Mouse (Mus musculus): ENCODE results near the gene Rtn2. TPM values are rescaled to one million over a fixed set of nuclear protein-coding genes. Genes with fewer than 3 reads are reported as not detected.

The Rtn2 gene
- total RNA-seq, 1 experiment from 2014 or later, result not detected

DNA sequence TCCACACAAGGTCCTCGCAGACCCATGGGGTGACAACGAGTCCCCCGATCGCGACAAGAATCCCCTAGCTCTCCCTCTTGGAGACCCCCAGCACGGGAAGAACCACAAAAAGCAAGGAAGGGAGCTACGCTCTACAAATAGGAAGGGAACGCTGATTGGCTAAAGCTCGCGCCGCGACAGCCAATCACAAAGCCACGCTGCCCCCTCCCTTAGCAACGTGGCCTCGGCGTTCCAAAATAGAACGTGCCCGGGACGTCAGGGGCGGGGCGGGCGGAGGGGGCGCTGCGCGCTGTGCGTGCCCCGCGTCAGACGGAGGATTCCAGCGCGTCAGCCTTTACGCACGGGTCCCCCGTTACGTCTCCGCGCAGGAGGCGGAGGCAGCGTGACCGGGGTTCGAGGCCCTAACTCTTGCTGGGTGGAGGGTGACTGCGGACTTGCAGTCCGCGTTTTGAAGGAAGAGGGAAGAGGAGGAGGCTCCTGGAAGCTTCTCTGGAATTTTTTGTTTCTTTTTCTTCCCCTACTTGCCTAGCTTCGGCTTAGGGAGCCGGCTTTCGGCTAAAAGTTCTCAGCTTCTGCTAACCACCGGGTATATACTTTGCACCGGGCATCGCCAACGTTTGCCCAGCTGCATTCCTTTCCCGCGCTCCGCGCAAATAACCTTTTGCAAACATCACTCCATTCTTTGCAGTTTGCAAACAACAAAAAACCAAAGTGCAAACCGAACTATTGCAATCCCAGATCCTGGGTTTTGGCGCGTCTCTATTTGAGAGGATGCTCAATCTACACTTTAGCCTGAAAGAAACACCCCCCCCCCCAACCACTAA lies 26.2 kb downstream of the Rtn2 start:
- ATAC-seq (replicated peaks; ENCODE audit: insufficient number of reproducible peaks, low FRiP score, low TSS enrichment, poor library complexity, severe bottlenecking), result peak; percentile 71

DNA sequence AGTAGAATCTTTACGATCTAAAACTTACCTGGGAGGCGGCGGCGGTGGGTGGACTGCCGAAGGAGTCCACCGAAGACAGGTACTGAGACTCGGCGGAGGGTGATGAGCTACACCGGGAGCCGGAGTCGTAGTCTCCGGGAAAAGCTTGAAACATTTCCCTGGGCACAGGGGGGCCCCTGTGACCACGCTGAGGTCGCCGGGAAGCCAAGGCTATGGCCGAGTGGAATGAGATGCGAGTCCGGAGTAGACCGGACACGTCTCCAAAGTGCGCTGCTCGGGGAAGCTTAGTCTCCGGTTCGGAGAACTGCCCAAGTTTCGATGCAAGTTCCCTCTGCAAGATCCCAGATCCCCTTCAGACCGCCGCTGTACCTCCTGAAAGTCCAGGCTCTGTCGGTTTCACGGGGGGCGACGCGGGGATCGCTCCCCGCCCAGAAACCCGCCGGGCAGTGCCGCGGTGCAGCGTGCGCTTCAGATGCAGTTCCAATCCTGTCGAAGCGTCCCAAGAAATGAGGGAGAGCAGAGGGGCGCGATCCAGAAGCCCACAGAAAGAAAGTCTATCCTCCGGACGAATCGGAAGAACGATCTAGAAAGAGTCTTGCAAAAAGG lies 27.0 kb downstream of the Rtn2 start:
- ATAC-seq (replicated peaks; ENCODE audit: insufficient number of reproducible peaks, low FRiP score, low TSS enrichment, poor library complexity, severe bottlenecking), result no peak

DNA sequence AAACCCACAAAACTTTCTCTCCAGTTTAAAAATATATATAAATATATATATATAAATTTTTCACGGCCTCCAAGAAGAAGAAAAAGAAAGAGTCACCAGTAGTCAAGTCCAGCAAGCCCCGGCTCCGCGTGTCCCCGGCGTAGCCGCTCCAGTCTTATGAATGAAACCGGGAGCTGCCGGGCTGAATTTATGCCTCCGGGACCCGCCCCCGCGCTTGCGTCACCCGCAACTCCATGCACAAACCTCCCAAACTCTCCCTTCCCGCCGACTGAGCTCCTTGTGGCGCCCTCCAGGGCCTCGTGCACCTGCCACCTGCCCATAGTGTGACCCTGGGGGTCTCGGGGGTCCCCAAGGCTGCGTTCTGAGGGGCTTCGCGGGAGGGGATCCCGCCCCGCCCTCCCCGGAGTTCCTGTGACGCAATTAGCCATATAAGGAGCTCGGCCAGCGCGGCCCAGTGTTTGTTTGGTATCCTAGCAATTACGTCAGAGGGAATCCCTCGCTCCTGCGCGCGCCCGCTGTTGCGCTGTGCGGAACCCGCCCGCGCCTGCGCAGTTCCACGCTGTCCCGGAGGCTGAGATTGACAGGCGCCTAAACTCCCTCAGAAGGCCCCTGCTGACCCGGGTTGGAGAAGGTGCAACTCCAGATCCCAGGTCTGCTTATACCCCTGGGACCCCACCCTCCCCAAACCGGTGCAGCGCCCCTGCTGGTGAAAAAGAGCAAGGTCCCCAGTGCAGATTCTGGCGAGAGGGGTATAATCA lies 27.6 kb downstream of the Rtn2 start, which contains the start of gene Fosb:
Gene Fosb (minus strand): TSS at position 168 of the 758 bp plus-strand sequence.
- peak; percentile 58 for ATAC-seq (replicated peaks; ENCODE audit: insufficient number of reproducible peaks, low FRiP score, low TSS enrichment, poor library complexity, severe bottlenecking)

DNA sequence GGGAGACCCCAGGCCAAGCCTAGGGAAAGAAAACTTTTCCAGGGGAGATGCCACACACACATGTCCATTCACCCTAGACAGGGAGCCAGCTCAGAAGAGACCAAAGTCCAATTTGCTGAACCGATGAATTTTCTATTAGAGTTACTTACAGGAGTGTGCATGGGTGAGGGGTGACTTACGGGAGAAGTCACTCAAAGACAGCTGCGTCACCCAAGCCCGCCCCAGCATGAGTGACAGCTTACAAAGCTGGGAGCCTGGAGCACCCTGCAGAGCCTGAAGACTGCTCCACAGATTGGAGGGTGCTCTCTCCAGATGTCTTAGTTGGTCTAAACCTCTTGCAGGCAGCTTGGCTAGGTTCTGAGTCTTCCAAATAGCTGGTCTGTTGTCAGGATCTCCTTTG lies 29.6 kb downstream of the Rtn2 start:
- ATAC-seq (replicated peaks; ENCODE audit: insufficient number of reproducible peaks, low FRiP score, low TSS enrichment, poor library complexity, severe bottlenecking), result no peak

DNA sequence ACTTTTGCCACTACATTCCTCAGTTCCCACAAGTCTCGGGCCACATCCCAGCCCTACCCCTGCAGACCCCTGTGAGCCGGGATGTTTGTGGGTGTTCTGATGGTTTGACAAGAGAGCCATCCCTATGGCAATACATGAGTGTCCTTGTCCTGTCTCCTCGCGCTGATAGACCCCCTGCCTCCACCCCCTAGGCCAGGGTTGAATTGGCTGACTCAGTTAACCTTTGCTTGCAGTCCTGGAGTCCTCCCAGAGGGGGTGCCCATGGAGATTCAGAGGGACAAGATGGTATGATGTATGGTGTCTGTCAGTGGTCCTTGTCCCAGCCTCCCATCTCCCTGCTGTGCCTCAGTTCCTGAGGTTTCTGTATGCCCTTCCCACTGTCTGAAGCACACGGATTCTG lies 31.6 kb downstream of the Rtn2 start:
- ATAC-seq (replicated peaks; ENCODE audit: insufficient number of reproducible peaks, low FRiP score, low TSS enrichment, poor library complexity, severe bottlenecking), result no peak

DNA sequence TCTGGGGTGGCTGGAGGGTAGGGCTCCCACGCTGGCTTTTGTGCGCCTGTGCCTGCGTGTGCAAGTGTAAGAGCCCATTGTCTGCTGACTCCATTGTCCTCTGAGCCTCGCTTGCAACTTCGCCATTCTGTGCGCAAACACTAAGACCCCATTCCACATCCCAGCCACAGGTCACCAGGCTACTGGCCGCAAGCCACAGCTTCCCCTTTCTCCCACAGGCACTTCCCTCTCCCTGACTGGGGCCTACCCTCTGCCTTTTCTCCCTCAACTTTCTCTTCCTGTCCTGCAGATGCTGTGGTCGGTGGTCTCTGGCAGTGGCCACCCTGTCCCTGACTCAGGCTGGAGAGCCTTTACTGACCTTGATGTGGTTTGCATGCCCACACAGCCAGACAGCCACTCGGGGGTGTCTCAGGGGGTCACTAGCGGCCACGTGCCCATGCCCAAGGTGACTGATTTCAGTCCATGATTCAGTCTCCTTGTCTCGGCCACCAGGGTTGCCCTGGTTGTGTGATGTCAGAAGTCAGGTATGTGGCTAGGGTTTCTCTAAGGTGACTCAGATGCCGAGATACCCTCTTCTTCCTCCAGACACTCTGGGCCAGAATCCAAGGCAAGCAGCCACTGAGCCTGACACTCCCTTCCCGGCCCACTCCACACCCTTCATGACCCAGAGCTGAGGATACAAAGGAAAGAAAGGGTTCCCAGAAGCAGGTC lies 34.2 kb downstream of the Rtn2 start:
- ATAC-seq (replicated peaks; ENCODE audit: insufficient number of reproducible peaks, low FRiP score, low TSS enrichment, poor library complexity, severe bottlenecking), result peak; percentile 77

DNA sequence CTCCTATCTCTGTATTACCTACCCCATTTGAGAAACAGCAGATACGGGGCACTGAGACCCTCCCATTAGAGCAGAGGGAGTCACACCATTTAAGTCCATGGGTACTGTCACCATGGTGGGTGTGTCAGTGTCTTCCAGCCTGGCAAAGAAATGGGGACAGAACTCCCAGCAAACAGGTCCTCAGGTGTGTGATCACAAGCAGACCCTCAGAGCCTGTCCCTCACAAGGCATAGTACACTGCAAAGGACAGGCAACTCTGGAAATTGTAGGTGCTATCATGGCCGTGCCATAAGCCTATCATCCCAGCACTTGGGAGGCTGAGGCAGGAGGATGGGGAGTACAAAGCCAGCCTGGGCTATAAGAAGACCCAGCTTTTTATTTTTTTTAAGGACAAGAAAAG lies 35.8 kb downstream of the Rtn2 start:
- no peak for ATAC-seq (replicated peaks; ENCODE audit: insufficient number of reproducible peaks, low FRiP score, low TSS enrichment, poor library complexity, severe bottlenecking)

DNA sequence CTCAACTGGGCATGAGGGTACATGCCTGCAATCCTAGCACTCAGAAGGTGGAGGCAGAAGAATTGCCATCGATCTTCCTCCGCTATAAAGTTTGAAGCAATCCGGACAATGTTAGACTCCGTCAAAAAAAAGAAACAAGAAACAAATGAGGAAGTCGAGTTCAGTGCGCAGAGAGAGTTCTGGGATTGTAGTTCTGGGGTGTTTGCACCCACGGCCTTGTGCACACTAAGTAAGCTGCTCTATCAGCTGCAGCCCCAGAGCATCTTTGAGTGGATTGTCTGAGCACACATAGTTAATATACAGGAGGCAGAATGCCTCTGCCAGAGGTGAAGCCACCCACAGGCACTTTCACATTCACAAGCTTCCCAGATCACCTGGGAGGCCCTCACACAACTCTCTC lies 36.3 kb downstream of the Rtn2 start:
- ATAC-seq (replicated peaks; ENCODE audit: insufficient number of reproducible peaks, low FRiP score, low TSS enrichment, poor library complexity, severe bottlenecking), result no peak

DNA sequence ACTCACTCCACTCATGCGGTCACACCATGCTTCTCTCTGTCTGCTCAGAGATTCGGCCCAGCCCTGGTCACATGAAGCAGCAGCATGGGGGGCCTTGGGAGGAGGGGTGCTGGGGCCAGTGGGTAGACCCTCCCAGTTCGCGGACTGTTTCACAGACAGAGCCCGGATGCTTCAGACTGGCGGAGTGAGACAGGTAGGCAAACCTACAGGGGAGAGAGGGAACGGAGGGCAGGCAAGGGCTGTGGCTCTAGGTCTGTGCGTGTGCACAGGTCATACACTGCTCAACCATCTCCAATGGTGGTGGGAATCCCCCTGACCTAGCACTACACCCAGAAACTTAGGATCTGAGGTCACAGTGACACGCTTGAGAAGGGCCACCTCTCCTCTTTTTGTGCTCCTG lies 37.0 kb downstream of the Rtn2 start:
- no peak for ATAC-seq (replicated peaks; ENCODE audit: insufficient number of reproducible peaks, low FRiP score, low TSS enrichment, poor library complexity, severe bottlenecking)

DNA sequence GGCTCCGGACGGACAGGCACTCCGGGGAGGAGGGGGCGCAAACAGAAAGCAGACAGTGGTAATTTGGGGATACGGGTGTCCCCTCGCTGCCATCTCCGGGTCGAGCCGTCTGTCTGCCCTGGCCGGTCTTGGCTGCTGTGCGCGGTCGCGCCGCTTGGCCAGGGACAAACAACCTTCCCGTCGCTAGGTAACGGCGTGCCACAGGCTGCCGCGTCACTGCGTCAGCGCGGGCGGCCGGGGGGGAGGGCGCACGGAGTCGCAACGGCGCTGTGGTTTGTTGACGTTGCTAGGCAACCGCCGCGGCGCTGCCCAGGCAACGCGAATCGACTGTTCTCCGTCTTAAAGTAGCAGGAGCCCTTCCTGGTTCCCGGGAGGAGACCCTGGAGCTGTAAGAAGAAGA lies 37.5 kb downstream of the Rtn2 start:
- peak; percentile 60 for ATAC-seq (replicated peaks; ENCODE audit: insufficient number of reproducible peaks, low FRiP score, low TSS enrichment, poor library complexity, severe bottlenecking)

DNA sequence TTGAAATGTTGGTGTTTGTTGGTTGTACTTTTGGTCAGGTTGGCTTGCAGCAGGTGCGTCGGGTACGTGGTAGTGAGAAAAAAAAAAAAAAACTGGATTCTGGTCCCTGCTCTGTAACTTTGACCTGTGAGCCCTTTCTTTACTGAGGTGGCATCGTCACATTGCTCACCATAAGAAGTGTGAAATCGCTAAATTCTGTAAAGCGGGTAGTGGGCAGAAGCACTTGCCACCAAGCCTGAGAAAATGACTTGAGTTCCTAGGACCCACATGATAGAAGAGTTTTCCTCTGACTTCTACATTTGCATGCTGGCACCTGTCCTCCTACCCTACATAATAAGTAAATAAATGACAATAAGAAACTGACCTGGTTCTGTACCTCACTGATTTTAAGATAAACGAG lies 38.2 kb downstream of the Rtn2 start:
- no peak for ATAC-seq (replicated peaks; ENCODE audit: insufficient number of reproducible peaks, low FRiP score, low TSS enrichment, poor library complexity, severe bottlenecking)

DNA sequence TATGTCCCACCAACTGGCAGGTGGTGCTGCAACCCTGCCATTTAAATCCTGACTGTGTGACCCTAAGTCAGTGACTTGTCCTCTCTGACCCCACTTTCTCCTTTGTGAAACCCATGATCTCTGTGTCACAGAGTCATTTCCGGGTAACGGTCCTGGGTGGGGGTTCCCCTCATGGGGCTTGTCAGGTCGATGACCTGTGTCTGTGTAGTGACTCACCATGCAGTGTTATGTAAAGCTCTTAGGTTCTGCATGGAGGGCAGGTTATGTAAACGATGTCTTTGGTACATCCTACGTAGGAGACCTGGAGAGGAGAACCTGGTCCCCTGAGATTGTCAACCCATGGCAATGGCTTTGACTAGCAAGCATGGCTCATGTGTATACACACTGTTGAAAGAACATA lies 39.0 kb downstream of the Rtn2 start:
- peak; percentile 47 for ATAC-seq (replicated peaks; ENCODE audit: insufficient number of reproducible peaks, low FRiP score, low TSS enrichment, poor library complexity, severe bottlenecking)

DNA sequence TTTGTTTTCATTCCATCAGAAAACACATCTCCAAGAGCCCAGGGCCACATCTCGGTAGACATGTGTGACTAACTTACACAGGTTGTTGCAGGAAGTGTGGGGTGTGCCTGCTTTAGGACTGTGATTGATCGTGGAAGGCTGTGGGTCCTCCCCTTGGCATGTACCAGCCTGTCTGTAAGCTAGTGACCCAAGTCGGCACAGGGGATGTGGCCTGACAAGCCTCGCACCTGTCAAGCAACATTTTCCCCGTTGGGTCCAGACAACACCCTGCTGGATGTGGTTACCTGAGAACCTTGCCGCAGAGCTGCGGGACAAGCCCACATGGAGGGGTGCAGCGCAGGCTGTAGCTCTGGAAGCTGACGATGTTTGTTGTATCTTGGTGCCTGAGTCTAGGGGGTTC lies 40.1 kb downstream of the Rtn2 start:
- no peak for ATAC-seq (replicated peaks; ENCODE audit: insufficient number of reproducible peaks, low FRiP score, low TSS enrichment, poor library complexity, severe bottlenecking)

DNA sequence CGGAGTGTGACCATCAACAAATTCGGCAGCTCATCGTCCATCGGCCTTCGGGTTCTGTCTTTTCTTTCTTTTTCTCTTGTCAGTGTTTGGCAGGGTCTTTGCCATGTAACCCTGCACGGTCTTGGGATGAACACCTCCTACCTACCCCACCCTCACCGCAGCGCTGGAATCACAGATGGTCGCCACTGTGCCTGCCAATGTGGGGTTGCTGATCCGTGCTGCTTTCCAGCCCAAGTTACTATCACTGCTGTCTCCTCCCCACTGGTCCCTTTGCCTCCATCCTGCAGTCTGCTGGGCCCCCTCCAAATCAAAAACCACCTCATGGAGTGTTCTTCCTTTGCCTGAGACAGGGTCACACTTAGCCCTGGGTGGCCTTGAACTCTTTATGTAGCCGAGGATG lies 41.8 kb downstream of the Rtn2 start:
- ATAC-seq (replicated peaks; ENCODE audit: insufficient number of reproducible peaks, low FRiP score, low TSS enrichment, poor library complexity, severe bottlenecking), result no peak

DNA sequence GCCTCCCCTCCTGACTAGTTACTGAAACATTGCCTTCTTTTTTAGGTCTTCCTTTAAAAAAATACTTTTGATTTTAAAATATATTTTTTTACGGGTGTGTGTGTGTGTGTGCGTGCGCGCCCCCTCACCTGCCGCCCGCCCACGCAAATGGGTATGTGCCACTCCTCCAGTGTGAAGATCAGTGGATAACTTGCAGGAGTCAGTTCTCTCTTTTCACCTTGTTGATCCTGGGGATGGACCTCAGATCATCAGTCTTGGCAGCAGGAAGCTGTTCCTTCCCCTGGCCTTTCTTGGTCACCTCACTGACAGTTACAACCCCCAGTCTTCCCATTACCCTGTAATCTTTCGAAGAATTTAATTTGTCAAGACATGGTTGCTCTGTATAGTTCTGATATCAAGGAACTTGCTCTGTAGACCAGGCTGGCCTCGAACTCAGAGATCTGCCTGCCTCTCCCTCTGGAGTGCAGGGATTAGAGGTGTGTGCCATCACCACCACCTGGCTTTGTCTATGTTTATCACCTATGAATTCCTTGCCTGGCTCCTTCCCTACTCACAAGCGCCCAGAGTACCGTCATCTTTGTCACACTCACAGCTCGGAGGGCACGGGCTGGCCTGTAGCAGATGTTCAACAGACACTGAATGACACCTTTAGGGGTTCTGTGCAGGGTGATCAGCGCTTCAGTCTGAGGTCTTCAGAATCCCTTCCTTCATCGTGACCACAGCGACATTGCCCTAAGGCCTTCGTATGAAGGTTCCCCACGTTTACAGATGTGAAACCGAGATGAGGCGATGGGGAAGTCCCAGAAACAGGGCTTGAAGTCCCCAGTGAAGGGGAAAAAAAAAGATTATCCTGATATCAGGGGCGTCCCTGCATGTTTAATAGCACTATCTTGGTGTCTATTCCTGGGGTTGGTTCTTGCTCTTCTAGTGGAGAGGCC lies 43.1 kb downstream of the Rtn2 start:
- ATAC-seq (replicated peaks; ENCODE audit: insufficient number of reproducible peaks, low FRiP score, low TSS enrichment, poor library complexity, severe bottlenecking), result peak; percentile 75

DNA sequence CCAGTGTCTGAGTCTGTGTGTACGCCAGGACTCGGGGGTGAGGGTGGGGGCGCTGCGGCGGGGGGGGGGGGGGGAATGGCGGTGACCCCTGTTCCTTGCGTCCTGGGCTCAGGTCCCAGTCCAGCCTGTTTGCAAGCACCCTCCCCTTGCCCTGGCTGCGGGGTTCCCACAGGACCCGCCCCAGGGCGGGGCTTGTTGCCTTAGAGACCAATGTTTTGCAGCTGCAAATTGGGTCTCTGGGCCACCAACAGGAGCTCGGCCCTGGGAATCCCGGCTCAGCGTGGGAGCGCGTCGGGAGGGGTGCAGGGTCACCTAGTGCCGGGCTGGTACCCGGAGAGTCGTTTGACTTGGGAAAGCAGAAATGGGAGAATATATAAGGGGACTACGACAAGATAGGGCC lies 43.9 kb downstream of the Rtn2 start:
- no peak for ATAC-seq (replicated peaks; ENCODE audit: insufficient number of reproducible peaks, low FRiP score, low TSS enrichment, poor library complexity, severe bottlenecking)

DNA sequence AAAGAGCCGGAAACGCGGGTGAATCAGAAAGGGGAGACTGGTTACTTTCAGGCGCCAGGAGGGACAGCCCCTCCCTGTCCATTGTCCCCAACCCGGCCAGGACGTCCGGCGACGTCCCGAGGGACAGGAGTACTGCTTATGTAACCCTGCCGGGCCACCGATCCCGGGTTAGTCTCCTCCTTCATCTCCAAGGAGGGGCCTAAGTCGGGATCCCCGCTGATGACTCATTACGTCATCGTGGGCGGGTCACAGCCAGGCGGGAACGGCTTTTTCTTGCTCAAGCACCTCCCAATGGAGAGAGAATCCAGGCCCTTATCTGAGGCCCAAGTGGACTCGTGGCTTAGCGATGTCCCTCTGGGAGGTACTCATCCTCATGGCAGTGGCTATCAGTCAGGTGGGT lies 44.7 kb downstream of the Rtn2 start:
- ATAC-seq (replicated peaks; ENCODE audit: insufficient number of reproducible peaks, low FRiP score, low TSS enrichment, poor library complexity, severe bottlenecking), result peak; percentile 44

DNA sequence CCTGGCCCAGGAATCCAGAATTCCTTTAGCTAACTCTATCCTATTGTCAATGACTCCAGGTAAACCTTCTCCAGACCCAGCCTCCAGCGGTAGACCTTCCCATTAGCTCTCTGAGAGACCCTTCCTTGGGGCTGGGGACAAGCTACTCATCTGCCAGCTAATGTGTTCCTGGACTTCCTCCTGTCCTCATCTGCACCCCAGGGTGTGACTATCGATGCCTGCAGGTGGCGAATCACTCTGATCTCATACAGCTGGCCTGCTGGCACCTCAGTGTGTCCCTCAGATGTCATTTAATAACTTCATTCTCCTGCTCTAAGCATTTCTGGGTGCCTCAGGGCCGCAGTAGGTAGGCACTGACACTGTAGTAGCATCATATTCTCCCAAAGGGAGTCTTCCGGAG lies 45.4 kb downstream of the Rtn2 start:
- ATAC-seq (replicated peaks; ENCODE audit: insufficient number of reproducible peaks, low FRiP score, low TSS enrichment, poor library complexity, severe bottlenecking), result no peak

All from monocyte, adult 5-6 weeks (primary cell).